Mouse (Mus musculus) thymus, postnatal 14 days (tissue): ENCODE data around the gene Agap1.

Experiments used
- DNase-seq: peaks from one replicate; pipeline ENCODE4 v3.0.0; 2021

Gene Agap1

GRCm38 (mm10) chr1:89454196-89455123 lies at the start of gene Agap1:
TSS of gene Agap1 (plus strand) at chr1:89454806.
- DNase-seq, result peak; percentile 55

DNA sequence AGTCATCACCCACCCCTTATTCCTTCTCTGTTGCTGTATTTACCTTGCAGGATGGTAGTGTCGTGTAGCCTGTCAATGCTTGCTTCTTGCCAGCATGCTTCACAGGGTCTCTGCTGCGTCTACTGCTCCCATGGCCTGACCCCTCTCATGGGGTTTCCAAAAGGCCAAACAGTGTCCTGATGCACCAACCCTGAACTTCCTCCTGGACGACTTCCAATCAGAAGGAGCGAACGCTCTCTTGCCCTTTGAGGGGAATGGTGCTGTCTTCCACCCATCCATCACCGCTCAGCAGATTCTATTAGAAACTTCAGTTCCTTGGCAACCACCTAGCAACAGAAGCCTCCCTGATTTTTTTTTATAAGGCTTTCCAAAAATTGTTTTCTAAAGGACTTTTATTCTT lies 48.6 kb upstream of the Agap1 start:
- no peak for DNase-seq

GRCm38 (mm10) chr1:89407986-89408385 lies 46.6 kb upstream of the Agap1 start:
- DNase-seq, result no peak

- DNase-seq, result no peak
Observed at GRCm38 (mm10) chr1:89413122-89413521, 41.5 kb upstream of the Agap1 start.

- no peak for DNase-seq
Observed at GRCm38 (mm10) chr1:89414563-89414962, 40.0 kb upstream of the Agap1 start.

GRCm38 (mm10) chr1:89416929-89417328 lies 37.7 kb upstream of the Agap1 start:
- no peak for DNase-seq

DNA sequence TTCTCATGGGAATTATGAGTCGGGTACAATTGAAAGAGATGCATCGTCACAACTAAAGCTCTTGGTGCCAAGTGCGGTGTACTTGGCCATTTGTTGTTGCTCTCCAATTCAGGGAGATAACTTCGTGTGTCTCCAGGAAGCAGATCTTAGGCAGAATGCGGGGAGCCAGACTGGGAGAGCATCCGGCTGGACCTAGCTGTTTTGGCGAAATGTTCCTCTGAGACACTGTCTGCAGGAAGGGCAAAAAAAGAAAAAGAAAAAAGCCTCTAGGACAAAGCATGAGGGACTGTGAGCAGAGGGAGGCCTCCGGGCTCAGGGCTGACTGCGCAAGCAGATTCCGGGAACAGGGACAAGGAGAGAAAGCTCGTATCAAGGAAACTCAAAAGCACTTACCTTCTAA lies 34.0 kb upstream of the Agap1 start:
- DNase-seq, result no peak

DNA sequence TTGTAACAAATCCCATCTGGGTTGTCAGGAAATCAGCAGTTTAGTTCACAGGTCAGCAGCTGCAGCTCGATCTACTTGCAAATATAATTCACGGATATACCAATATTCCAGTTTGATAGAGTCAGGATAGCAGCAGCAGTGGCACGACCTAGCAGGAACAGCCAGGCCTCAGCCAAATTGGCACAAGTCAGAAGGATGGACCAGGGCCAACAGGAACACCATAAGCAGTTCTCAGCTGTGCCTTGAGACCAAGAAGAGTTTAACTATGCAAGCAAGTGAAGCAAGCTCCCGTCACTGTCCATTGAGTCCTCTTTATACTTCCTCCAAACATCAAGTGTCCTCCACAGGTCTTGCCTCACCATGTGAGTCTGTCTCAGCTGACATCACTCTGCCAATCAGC lies 33.2 kb upstream of the Agap1 start:
- DNase-seq, result no peak

- DNase-seq, result no peak
Observed at GRCm38 (mm10) chr1:89424563-89424962, 30.0 kb upstream of the Agap1 start.

DNA sequence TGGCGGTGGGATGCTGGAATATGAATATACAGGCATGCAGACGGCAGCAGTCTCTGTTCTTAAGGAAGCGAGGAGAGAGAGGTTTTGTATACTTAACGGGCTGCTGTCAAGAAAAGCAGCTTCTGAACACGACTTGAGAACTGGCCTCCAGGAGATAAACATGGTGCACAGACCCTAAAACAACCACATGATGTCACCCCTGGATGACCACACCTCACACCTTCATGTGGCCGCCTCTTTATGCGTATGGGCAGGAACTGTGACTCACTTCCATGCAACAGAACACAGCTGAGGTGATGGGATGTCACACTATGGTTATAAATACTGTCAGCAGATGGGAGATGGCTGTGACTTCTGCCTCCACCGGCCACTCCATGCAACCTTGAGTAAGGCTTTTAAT lies 28.5 kb upstream of the Agap1 start:
- DNase-seq, result no peak

GRCm38 (mm10) chr1:89428671-89429070 lies 25.9 kb upstream of the Agap1 start:
- DNase-seq, result no peak

GRCm38 (mm10) chr1:89429946-89430640 lies 24.5 kb upstream of the Agap1 start:
- no peak for DNase-seq

GRCm38 (mm10) chr1:89439351-89439750 lies 15.3 kb upstream of the Agap1 start:
- DNase-seq, result no peak

DNA sequence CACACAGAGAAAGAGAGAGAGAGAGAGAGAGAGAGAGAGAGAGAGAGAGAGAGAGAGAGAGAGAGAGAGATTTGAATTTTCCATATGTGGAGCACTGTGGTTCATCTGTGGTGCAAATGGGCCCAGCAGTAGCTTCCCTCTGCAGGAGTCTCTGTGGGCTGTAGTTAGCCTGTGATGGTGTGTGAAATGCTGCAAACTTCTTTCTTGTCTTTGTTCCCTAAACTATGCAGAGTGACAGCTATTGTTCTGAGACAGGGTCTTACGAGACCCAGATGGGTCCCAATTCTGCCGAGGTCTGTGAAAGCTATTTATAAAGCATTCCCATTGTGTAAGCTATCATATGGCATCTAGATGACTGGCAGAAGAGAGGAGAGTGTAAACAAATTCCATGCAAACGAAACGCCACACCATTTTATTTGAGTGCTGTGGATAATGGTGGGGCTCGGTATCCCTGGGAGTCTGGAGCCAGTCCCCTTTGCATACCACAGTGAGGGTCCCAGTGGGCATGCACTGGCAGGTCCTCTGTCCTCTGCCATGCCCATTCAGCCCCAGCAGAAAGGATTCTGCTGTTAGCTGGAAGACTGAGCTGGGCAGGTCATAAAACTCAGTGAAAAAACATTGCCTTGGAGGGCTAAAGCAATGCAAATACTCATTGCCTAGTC lies 13.2 kb upstream of the Agap1 start:
- DNase-seq, result no peak

DNA sequence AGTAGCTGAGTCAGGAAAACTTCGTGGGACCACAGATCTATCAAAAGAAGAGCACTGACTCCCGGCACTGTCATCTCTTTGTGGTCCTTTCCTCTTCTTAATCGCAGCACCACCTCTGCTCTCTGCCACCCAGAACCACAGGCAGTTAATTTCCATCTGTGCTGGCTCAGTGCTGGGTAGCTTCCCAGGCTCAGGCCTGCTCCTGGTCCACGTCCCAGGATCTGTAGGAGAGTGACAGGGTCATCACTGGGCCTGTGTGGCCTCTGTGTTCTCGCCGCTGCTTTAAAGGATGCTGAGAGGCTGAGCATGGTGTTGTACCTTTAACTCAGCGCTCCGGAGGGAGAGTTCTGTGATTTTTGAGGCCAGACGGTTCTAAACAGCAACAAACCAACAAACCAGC lies 11.1 kb upstream of the Agap1 start:
- DNase-seq, result no peak

DNA sequence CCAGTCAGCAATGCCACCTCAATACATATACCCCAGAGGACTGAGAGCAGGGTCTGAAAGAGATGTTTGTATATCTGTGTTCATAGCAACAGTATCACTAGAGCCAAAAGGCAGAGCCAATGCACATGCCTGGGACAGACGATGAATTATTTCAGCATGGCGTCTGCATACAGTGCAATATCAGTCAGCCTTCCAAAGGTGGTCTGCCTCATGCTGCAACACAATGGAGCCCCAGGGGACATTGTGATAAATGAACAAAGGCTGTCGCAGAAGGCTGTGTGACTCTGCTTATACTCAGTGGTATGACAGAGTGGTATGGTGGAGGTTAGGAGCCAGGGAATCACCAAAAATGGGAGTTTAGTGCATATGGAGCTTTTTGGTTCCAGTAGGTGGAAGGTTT lies 10.6 kb upstream of the Agap1 start:
- no peak for DNase-seq

- DNase-seq, result no peak
Observed at GRCm38 (mm10) chr1:89450139-89450538, 4.5 kb upstream of the Agap1 start.

DNA sequence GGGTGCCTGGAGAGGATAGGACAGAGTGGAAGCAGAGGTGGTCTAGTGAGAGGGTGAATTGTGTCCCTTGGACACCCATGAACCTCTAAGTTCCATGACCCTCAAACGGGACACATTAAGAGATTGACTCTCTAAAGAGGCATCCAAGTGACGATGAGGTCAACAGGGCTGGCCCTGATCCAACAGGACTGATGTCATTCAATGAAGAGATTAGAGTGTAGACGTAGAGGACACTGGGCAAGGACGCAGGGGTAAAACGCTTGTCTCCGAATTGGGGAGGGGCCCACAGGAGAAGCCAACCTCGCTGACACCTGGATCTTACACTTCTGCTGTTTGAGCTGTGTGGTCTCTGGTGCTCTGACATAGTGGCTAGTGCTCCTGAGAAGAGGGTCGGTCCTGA lies 2.5 kb upstream of the Agap1 start:
- no peak for DNase-seq

GRCm38 (mm10) chr1:89453666-89454065 lies 940 bp upstream of the Agap1 start:
- no peak for DNase-seq

GRCm38 (mm10) chr1:89455421-89456091 lies 950 bp downstream of the Agap1 start:
- DNase-seq, result peak; percentile 4

DNA sequence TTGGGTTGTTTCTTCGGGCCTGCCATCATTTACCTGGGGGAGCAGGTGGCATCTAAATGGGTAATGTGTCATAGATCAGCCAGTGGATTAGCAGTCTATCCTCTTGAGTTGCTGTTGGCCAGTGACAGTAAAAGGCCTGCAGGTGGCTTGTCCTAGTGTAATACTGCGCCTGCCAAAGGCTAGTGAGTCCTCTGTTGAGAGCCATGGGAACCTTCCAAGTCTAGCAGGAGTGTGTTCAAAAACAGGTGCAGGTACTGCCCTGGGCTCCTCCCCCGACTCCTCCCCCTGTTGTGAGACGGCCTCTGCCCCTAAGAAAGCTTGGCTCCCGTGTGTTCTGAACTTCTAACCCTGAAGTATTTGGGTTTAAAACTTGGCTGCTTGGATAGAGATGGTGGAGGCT lies 1.9 kb downstream of the Agap1 start:
- DNase-seq, result no peak

DNA sequence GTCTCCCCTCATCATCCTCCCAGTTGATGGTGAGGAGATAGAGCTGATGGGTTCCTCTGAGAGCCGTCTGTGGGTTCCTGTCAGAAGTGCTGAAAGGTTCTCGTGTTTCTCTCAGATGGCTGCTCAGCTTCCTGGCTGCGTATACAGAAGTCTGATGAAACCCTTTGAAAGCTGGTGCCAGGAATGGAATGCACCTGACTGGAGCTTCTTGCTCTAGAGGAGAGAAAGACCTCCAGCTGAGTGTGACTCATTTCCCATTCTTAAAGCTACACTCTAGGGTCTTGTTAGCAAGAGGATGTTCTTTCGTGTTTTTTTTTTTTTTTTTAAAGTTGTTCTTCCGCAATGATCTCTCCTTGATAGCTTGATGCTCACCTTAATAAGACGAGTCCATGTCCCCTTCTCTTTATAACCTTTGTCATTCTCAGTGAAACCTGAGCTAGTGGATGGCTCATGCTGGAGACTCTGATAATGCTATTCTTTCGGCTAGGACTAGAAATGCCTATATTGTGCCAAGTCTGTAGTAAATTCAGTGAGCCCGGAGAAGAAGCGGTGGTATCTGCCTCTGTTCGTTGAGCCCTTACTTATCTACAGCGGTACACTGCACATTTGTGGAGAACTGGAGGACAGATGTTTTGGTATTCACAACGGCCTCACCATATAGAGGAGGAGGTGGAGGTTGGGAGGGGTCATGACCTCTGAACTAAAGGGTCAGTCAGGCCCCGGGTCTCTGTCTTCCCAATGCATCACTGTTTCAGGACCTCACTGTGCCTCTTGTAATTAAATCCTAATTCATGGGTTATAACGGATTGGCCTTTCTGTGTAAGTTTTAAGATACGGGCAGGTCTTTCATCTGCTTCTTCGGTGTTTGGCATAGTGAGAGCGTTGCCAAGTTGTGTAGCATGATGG lies 2.8 kb downstream of the Agap1 start:
- DNase-seq, result no peak
